Mouse (Mus musculus) MEL-GATA-1-ER (cell line): ENCODE measurements around the gene Fndc3b.
"Not testable (repeated sequence)": the region's sequence is repeated elsewhere in the genome, so short reads cannot be mapped to it uniquely, and the experiment has no call there.

Source experiments
- DNase-seq: peaks from one replicate; pipeline ENCODE4 v3.0.0-alpha.2; 2012; ENCODE audit warnings: low read depth; ENCODE audit errors: extremely low read depth

The Fndc3b gene

DNA sequence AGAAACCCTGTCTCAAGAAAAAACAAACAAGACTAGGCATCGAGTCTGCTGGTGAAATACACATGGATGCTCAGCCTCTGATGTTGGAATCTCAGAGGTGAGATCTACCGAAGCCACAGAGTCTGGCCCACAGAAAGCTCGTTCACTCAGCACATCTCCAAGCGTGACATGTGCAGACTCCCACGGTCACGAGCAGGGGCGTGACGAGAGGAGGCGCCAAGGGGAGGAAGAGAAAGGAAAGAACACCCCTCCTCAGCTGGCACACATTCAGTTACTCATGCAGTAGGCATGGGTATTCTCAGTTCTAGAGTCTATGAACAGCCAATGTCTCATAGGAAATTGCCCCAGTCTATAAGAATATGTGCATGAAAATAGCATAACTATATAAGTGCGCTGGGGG lies 199.3 kb downstream of the Fndc3b start:
- DNase-seq, result no peak

GRCm38 (mm10) chr3:27506886-27507285 lies 204.2 kb downstream of the Fndc3b start:
- DNase-seq, result no peak

DNA sequence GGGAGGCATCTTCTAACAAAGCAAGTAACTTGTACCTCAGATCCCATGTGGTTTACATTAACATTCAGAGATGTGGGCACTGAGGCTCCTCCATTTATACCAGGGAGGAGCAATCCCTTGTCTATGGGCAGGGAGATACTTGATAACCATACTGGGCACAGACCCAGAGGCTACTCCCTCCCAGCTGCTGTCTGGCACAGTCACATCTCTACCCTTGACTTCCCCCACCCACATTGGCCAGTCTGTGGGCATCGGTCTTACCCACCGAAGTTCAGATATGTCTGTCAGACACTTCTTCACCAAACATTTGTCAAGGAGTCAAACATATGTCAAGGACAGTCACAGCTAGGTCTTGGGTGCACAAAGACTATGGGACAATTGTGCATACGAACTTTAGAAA lies 205.5 kb downstream of the Fndc3b start:
- DNase-seq, result no peak

- no peak for DNase-seq
Observed at GRCm38 (mm10) chr3:27503279-27504038, 207.6 kb downstream of the Fndc3b start.

- DNase-seq, result no peak
Observed at GRCm38 (mm10) chr3:27495296-27496073, 215.6 kb downstream of the Fndc3b start.

DNA sequence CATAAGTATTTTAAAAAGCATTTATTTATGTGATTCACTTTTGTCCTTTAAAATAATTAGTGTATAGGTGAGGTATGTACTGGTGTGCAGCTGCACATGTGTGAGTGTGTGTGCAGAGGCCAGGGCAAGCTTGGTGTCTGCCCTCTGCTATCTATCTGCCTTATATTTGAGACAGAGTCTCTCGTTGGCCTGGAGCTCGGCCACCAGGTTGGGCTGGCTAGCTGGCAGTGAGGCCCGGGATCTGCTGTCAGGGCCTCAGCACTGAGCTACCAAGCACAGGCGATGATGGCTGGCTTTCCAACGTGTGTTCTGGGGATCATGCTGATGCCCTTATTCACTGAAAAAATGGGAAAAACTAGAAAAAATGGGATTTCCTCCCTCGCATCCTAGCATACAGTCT lies 216.4 kb downstream of the Fndc3b start:
- no peak for DNase-seq

DNA sequence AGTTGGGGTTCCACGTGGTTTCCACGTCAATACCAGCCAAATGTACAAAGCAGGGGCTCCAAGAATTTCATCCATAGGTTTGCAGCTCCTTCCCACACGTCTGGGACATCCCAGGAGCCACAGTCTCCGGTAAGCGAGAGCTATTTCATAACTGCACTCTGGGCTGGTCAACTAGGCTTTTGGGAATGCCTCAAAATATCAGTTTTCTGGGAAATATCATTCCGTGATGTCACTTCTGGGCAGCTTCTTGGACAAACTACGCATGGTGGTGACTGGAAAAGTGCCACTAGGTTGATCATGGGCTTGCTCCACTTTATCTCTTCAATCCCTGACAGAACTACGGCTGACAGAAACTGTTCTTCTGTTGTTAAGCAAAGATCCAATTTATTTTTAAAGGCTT lies 217.0 kb downstream of the Fndc3b start:
- DNase-seq, result no peak

GRCm38 (mm10) chr3:27491821-27492220 lies 219.3 kb downstream of the Fndc3b start:
- no peak for DNase-seq

DNA sequence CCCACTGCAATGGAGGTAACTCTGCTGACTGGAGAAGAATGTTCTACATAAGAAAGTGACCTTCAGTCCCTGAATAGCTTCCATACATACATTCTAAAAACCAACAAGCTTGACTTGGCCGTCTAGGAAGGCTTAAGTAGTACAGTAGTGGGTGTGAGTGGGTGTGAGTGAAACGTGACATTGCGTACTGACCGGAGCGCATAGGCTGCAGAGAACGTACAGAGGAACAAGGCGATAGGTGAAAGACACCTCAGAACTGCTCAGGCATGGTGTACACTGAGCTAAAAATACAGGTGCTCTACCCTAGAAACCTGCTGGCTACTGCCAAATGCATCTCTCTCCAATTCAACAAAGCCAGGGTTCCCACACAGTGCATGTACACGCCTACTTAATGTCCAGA lies 219.7 kb downstream of the Fndc3b start:
- no peak for DNase-seq

DNA sequence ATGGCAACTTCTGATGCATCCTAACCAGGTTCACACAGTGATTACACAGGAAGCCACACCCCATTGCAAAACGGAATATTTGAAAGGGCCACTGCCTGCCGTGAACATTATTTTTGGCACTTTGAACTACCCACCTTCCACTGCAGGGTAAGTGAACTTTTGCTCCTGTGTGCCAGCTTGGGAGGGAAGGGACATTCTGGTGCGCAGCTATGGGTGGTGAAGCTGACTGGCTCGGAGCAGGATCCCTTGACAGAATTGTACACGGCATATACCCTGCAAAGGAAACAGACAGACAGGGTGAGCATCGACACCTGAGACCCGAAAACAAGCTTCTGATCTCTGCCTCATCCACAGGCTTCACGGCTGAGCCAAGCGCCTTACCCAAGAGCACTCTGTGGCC lies 220.2 kb downstream of the Fndc3b start:
- no peak for DNase-seq

GRCm38 (mm10) chr3:27489550-27489949 lies 221.6 kb downstream of the Fndc3b start:
- DNase-seq, result no peak

DNA sequence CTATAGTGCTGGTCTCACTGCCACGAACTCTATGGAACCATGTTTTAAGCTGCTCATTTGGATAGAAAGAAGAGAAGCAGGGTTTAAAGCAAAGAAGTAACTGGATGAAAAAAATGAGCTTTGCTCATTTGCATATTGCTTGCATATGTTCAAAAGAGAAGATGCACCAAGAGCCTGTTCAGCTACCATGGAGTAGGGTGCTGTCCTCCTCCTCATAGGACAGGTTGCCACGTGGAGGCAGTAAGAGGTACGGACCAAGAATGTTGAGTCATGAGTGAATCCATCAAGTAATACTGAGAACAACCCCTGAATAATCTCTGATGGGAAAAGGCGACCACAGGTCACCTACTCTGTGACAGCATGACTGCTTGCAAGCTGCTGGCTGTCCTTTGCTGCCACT lies 226.0 kb downstream of the Fndc3b start:
- no peak for DNase-seq

DNA sequence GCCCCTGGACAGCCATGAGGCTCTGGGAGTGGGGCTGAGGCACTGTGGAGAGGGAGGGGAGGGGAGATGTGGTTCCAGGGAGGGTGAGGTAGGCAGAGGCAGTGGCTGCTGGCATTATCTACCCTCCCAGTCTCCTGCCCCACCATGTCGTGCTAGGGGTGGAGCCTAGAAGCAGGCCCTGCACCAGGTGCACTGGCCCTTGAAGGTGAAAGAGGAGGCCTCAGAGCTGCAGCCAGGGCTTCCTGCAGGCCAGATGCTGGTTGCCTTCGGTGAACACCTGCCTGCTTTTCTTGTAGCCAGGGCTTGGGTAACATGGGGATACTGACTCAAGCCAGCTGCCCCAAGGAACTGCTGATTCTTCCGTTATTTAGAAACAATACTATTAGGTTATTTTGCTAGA lies 226.4 kb downstream of the Fndc3b start:
- no peak for DNase-seq

GRCm38 (mm10) chr3:27483762-27484161 lies 227.3 kb downstream of the Fndc3b start:
- no peak for DNase-seq

DNA sequence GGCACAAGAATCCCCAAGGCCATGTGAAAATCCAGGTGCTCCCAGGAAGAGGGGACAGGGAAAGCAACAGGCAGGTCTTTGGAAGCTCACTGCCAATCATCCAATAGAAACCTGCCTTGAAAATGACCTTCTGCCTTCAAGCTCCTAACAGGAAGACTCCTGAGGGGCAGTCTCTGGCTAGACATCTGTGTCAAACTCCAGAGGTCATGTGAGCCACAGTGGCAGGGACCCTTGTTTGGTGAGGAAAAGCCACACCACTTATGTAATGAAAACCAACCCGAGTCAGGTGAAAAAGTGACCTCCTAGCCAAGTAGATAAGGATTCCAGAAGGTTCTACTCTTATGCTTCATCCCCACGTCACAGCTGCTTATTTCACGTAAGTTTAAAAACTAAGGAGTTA lies 227.8 kb downstream of the Fndc3b start:
- DNase-seq, result no peak

DNA sequence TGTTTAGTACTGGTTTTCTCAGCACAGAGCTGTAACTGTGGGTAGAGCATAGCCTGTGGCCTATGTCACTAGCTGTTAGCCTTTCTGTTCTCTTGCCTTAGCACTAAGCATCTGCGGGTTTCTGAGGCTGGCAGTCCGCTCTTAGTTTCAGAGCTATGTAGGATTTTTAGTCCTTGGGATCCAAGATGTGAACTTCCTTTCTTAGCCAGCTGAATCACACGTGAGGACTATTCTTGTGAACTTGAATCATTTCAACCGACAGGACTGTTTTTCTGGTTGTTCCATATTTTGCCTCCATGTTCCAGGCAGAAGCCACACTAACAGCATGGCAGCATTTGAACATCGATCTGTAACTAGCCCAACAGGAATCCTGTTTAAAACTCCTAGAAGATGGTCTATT lies 229.4 kb downstream of the Fndc3b start:
- DNase-seq, result no peak

DNA sequence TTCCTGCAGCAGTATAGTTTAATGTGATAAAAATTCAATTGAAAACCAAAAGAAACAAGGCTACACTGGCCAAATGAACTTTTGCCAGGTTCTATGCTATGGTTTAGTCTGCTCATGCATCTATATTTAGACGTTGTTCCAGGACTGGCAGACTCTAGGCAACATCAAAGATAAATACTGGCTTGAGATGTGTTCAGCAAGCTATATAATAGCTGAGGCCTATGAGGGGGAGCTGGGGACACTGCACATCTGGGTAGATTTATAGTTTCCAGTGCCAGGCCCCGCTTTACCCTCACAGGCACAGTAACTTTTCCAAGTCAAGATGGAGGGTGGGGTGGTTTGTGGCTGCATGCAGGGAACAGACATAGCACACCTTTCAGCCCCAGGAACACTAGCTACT lies 231.7 kb downstream of the Fndc3b start:
- no peak for DNase-seq

DNA sequence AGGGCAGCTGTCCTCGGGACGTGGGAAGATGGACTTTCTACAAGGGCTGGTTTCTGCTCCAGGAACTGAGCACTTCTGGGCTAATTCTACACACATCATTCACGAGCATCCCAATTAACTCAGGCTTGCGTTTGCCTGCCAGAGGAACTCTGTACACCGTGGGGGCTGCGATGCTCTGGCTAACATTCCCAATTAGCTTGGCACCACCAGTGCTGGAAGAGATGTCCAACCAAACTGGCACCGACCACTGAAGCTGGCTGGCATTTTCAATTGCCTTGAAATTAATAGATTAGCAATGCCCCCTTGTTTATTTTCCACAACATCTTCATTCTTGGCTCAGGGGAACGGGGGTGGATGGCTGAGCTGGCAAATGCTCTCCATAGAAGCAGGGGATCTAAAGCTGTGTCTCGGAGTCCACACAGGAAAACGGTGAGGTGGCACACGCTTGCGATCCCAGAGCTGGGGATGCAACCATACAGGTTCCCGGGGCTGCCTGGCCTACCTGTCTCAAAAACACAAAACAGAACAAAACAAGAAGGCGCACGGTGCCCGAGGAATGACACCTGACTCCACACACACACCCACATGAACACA lies 232.4 kb downstream of the Fndc3b start:
- no peak for DNase-seq

DNA sequence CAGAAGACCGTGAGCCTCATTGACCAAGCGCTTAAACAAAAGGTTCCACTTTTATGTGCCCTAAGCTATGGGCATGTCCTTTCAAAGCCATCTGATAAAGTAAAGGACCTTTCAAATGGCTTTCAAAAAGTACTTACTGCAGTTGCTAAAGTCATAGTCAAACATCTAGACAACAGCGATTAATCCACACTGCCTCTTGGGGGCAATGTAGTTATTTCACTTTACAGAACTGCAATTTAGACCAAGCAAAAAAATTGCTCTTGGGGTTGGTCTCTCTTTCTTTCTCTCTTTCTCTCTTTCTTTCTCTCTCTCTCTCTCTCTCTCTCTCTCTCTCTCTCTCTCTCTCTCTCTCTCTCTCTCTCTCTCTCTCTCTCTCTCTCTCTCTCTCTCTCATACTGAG lies 233.4 kb downstream of the Fndc3b start:
- DNase-seq, result not testable (repeated sequence)

- no peak for DNase-seq
Observed at GRCm38 (mm10) chr3:27475899-27476298, 235.2 kb downstream of the Fndc3b start.

GRCm38 (mm10) chr3:27473801-27474599 lies 237.1 kb downstream of the Fndc3b start:
- DNase-seq, result no peak

GRCm38 (mm10) chr3:27472846-27473245 lies 238.3 kb downstream of the Fndc3b start:
- DNase-seq, result no peak
